8 mouse cellular contexts compared by ENCODE assay signal in the genomic region with DNA sequence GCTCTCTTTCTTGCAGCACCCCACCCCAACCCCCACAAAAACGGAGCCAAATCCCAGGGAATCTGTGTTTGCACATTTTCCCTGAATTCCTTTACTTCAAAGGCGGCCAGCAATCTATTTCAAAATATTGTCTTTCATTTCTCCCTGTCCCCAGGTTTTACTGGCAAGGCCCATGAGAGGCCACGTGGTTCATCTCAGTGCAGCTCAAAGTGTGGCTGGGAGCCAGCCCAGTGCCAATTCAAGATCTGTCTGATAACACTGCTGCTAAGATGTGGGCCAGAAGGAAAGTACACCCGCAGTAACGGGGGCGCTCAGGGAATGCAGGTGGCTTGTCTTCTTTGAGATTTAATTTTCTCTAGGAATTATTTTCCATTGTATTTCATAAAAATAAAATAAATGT. TPM values are rescaled to one million over a fixed set of nuclear protein-coding genes. Genes with fewer than 3 reads are reported as not detected.
A peak's percentile ranks its signal among the peaks of the same experiment; 100 is the strongest.
DNase-seq lines count a peak whose midpoint lies in the region; ATAC-seq lines count a peak whose summit lies in the region.

No protein-coding gene starts in this region.

- ATAC-seq in hindbrain, embryonic 15.5 days (ENCODE audit: low FRiP score, low read depth) = no peak
- ATAC-seq in megakaryocyte progenitor cell, adult 5-6 weeks (replicated peaks; ENCODE audit: poor library complexity) = 0 out of 2 replicates have a peak, but pooled peaks have one; percentile 17

- H3K36me3 ChIP-seq in hindbrain, embryonic 15.5 days = peaks cover 22% of the 10 kb centered on the region; the same call in 1 of the 2 replicates

- intact Hi-C loops in left cerebral cortex, postnatal 14 days (cut with DNase I) = loop anchor here (5.0 kb wide), 1 partner anchor 55 kb away; a partner anchor contains a TSS

- peak overlapping the region; percentile 78 for H3K4me2 ChIP-seq in hindbrain, embryonic 15.5 days

- 0 out of 2 replicates have a peak overlapping the region, but pooled peaks have one; percentile 28 for H3K9ac ChIP-seq in hindbrain, embryonic 15.5 days

- peak; percentile 28 for DNase-seq in ovary, postnatal 36 days (ENCODE audit: low spot score)
- no peak for DNase-seq in ovary, postnatal 14 days (ENCODE audit: low spot score)
- DNase-seq in cerebellum, adult 9-10 months = peak; percentile 86
- DNase-seq in left cerebral cortex, postnatal 14 days (ENCODE audit: low spot score in 2 of 2) = peak; percentile 64 to 83
- peak; percentile 38 to 52 for DNase-seq in urinary bladder, postnatal 36 days (ENCODE audit: low spot score in 2 of 2)
- no peak for DNase-seq in yolk sac, embryonic 10.5 days (ENCODE audit: low spot score)

- H3K4me1 ChIP-seq in hindbrain, embryonic 15.5 days (replicated peaks) = peaks cover 19% of the 10 kb centered on the region

- WGBS in hindbrain, embryonic 15.5 days = 26% methylated on average over 6 of the region's 6 CpGs

- no peaks in the 10 kb centered on the region for H3K9me3 ChIP-seq in hindbrain, embryonic 15.5 days

- no peaks in the 10 kb centered on the region for H3K27me3 ChIP-seq in hindbrain, embryonic 15.5 days

- H3K4me3 ChIP-seq in hindbrain, embryonic 15.5 days = peak overlapping the region; percentile 39

- H3K27ac ChIP-seq in hindbrain, embryonic 15.5 days (replicated peaks) = peak overlapping the region; percentile 70

RNA-seq across cellular contexts. Expression of a gene that starts 27.5 kb away (rescaled TPM):
- polyA plus RNA-seq in hindbrain, embryonic 15.5 days (2015; fragmentation: Nextera tagmentation; extraction: Ambion mirVana) = 3.4 and 4.0 TPM in 2 replicates
- 1 to 10 TPM; 3.1 to 3.7 TPM for total RNA-seq in left cerebral cortex, postnatal 14 days (2021)
- 0.83 and 1.2 TPM in 2 replicates for total RNA-seq in megakaryocyte progenitor cell, adult 5-6 weeks (2015)
- 0.44 and 2.2 TPM in 2 replicates for total RNA-seq in megakaryocyte progenitor cell, adult 5-6 weeks (2017)

RNA-seq across cellular contexts. Expression of a gene that starts 56.5 kb away (rescaled TPM):
- polyA plus RNA-seq in hindbrain, embryonic 15.5 days (2015; fragmentation: Nextera tagmentation; extraction: Ambion mirVana) = 38.6 and 42.1 TPM in 2 replicates
- total RNA-seq in left cerebral cortex, postnatal 14 days (2021) = 10 to 100 TPM; 95.7 to 97.7 TPM
- total RNA-seq in megakaryocyte progenitor cell, adult 5-6 weeks (2015) = 0.24 and 0.30 TPM in 2 replicates
- 0.41 and 1.9 TPM in 2 replicates for total RNA-seq in megakaryocyte progenitor cell, adult 5-6 weeks (2017)

Comparison
In these comparisons a context has a peak if more than half of its experiments do, and no peak if none do; other contexts are left out.
1. DNase-seq: peak in ovary, postnatal 36 days (single experiment), cerebellum, adult 9-10 months (single experiment), left cerebral cortex, postnatal 14 days (2 of 2) and urinary bladder, postnatal 36 days (2 of 2); none in ovary, postnatal 14 days (single experiment) and yolk sac, embryonic 10.5 days (single experiment).
2. RNA of a gene that starts 56.5 kb away (total RNA-seq): 95.7 to 97.7 TPM in left cerebral cortex, postnatal 14 days; 0.24 to 1.9 TPM in megakaryocyte progenitor cell, adult 5-6 weeks; every median in the first group is over 10 times any median in the second.